Mouse (Mus musculus) hindbrain, embryonic 16.5 days (tissue): Measurements from ENCODE around the gene Rars. TPM values are rescaled to one million over a fixed set of nuclear protein-coding genes. Genes with fewer than 3 reads are reported as not detected.
"Not testable (repeated sequence)": the region's sequence is repeated elsewhere in the genome, so short reads cannot be mapped to it uniquely, and the experiment has no call there.

Experiments used
- ATAC-seq: fragments of 200-750 bp; cut with Nextera tagmentation; 2 replicates; pipeline ENCODE4 v1.8.0; 2017; ENCODE audit warnings: moderate TSS enrichment, moderate library complexity
- H3K27ac ChIP-seq: fragments of 300-500 bp; sonication (generic); 2 replicates; pipeline ENCODE4 v1.5.1; 2014; ENCODE audit warnings: low read depth, mild to moderate bottlenecking, control low read depth, low read length, moderate library complexity
- H3K27me3 ChIP-seq: fragments of 300-500 bp; sonication (generic); replicated peaks from 2 replicates; pipeline ENCODE4 v1.6.1; 2014; ENCODE audit warnings: low read length; ENCODE audit not compliant: control insufficient read depth, insufficient read depth
- H3K36me3 ChIP-seq: fragments of 300-500 bp; sonication (generic); 2 replicates; pipeline ENCODE4 v1.6.1; 2014; ENCODE audit warnings: mild to moderate bottlenecking, low read length, moderate library complexity, mixed read lengths; ENCODE audit not compliant: control insufficient read depth, insufficient read depth
- H3K4me1 ChIP-seq: fragments of 300-500 bp; sonication (generic); 2 replicates; pipeline ENCODE4 v1.6.1; 2014; ENCODE audit warnings: low read depth, low read length; ENCODE audit not compliant: control insufficient read depth, insufficient read depth
- H3K4me2 ChIP-seq: fragments of 300-500 bp; sonication (generic); 2 replicates; pipeline ENCODE4 v1.6.1; 2014; ENCODE audit warnings: mild to moderate bottlenecking, low read length, control low read depth, moderate library complexity
- H3K4me3 ChIP-seq: fragments of 300-500 bp; sonication (generic); 2 replicates; pipeline ENCODE4 v1.5.1; 2014; ENCODE audit warnings: mild to moderate bottlenecking, low read length, control low read depth, moderate library complexity
- H3K9ac ChIP-seq: fragments of 300-500 bp; sonication (generic); 2 replicates; pipeline ENCODE4 v1.6.1; 2014; ENCODE audit warnings: low read depth, mild to moderate bottlenecking, control low read depth, low read length, moderate library complexity
- H3K9me3 ChIP-seq: fragments of 300-500 bp; sonication (generic); 2 replicates; pipeline ENCODE4 v1.6.1; 2014; ENCODE audit warnings: mild to moderate bottlenecking, low read length, moderate library complexity; ENCODE audit not compliant: control insufficient read depth
- WGBS: fragments of 180-500 bp; shearing (Covaris S2); extraction: QIAGEN DNeasy Blood & Tissue Kit; methylation state at CpG from one replicate; pipeline ENCODE4 v1.1.7; 2014; 5-methylcytosine and 5-hydroxymethylcytosine counted together
- polyA plus RNA-seq: library from polyadenylated mRNA; unstranded; fragments of >200 nt; fragmentation: Nextera tagmentation; extraction: Ambion mirVana; gene quantifications from 2 replicates; pipeline ENCODE4 v1.2.1, GENCODE M21; 2015

The Rars gene
- polyA plus RNA-seq, 1 experiment from 2014 or later: 70.3 TPM

GRCm38 (mm10) chr11:35863653-35864052 lies 29.3 kb upstream of the Rars start:
- H3K9ac ChIP-seq: no peak overlapping the region
- ATAC-seq: no peak
- no peaks in the 10 kb centered on the region for H3K27me3 ChIP-seq
- H3K4me2 ChIP-seq: no peak overlapping the region
- H3K4me1 ChIP-seq: peaks cover 24% of the 10 kb centered on the region
- 79% methylated on average over 5 of the region's 5 CpGs for WGBS
- no peaks in the 10 kb centered on the region for H3K9me3 ChIP-seq
- H3K4me3 ChIP-seq: no peak overlapping the region
- no peak overlapping the region for H3K27ac ChIP-seq
- 0 out of 2 replicates have a peak, but pooled peaks cover 5% of the 10 kb centered on the region for H3K36me3 ChIP-seq

GRCm38 (mm10) chr11:35857395-35858067 lies 23.2 kb upstream of the Rars start:
- no peaks in the 10 kb centered on the region for H3K27me3 ChIP-seq
- no peaks in the 10 kb centered on the region for H3K9me3 ChIP-seq
- peaks cover 6% of the 10 kb centered on the region for H3K36me3 ChIP-seq
- peak overlapping the region; percentile 84 for H3K27ac ChIP-seq
- no peak overlapping the region for H3K9ac ChIP-seq
- peaks cover 21% of the 10 kb centered on the region for H3K4me1 ChIP-seq
- no peak overlapping the region for H3K4me3 ChIP-seq
- 57% methylated on average over 12 of the region's 12 CpGs for WGBS
- ATAC-seq: no peak
- H3K4me2 ChIP-seq: no peak overlapping the region

GRCm38 (mm10) chr11:35856359-35857040 lies 22.2 kb upstream of the Rars start:
- H3K9me3 ChIP-seq: no peaks in the 10 kb centered on the region
- WGBS: 13% methylated on average over 11 of the region's 11 CpGs
- no peaks in the 10 kb centered on the region for H3K27me3 ChIP-seq
- H3K4me3 ChIP-seq: no peak overlapping the region
- H3K9ac ChIP-seq: peak overlapping the region; percentile 52; the same call in 1 of the 2 replicates
- peak; percentile 93 for ATAC-seq
- peaks cover 13% of the 10 kb centered on the region for H3K36me3 ChIP-seq
- H3K4me1 ChIP-seq: peaks cover 21% of the 10 kb centered on the region
- peak overlapping the region; percentile 84 for H3K27ac ChIP-seq
- peak overlapping the region; percentile 6; the same call in 1 of the 2 replicates for H3K4me2 ChIP-seq

GRCm38 (mm10) chr11:35855567-35855966 lies 21.3 kb upstream of the Rars start:
- Histone ChIP-seq H3K4me3 (no peak overlapping the region), H3K27ac (peak overlapping the region; percentile 84; the same call in 1 of the 2 replicates), H3K4me2 (no peak overlapping the region), H3K4me1 (peaks cover 21% of the 10 kb centered on the region), H3K27me3 (no peaks in the 10 kb centered on the region), H3K9ac (no peak overlapping the region), H3K36me3 (peaks cover 16% of the 10 kb centered on the region), H3K9me3 (no peaks in the 10 kb centered on the region)
- no peak for ATAC-seq
- WGBS: 45% methylated on average over 7 of the region's 9 CpGs

- WGBS: 44% methylated on average over 5 of the region's 5 CpGs
- no peak for ATAC-seq
- H3K27ac ChIP-seq: peak overlapping the region; percentile 1; the same call in 1 of the 2 replicates
Observed at GRCm38 (mm10) chr11:35854941-35855340, 20.6 kb upstream of the Rars start.

GRCm38 (mm10) chr11:35853651-35854050 lies 19.3 kb upstream of the Rars start:
- Histone ChIP-seq H3K27ac (no peak overlapping the region), H3K4me3 (no peak overlapping the region), H3K4me1 (peaks cover 21% of the 10 kb centered on the region), H3K4me2 (no peak overlapping the region), H3K36me3 (peaks cover 12% of the 10 kb centered on the region), H3K27me3 (no peaks in the 10 kb centered on the region), H3K9ac (no peak overlapping the region), H3K9me3 (no peaks in the 10 kb centered on the region)
- 97% methylated on average over 4 of the region's 4 CpGs for WGBS
- ATAC-seq: no peak

More at GRCm38 (mm10) chr11:35854941-35855340, 20.6 kb upstream of the Rars start:
- Histone ChIP-seq H3K9ac (no peak overlapping the region), H3K27me3 (no peaks in the 10 kb centered on the region), H3K9me3 (no peaks in the 10 kb centered on the region), H3K4me1 (peaks cover 21% of the 10 kb centered on the region), H3K4me3 (no peak overlapping the region), H3K36me3 (peaks cover 14% of the 10 kb centered on the region), H3K4me2 (no peak overlapping the region)

- H3K4me1 ChIP-seq: peaks cover 21% of the 10 kb centered on the region
- H3K9me3 ChIP-seq: no peaks in the 10 kb centered on the region
- no peaks in the 10 kb centered on the region for H3K27me3 ChIP-seq
- H3K36me3 ChIP-seq: peaks cover 12% of the 10 kb centered on the region
- 55% methylated on average over 4 of the region's 4 CpGs for WGBS
- no peak overlapping the region for H3K4me2 ChIP-seq
- no peak overlapping the region for H3K4me3 ChIP-seq
- no peak overlapping the region for H3K9ac ChIP-seq
- H3K27ac ChIP-seq: no peak overlapping the region
- ATAC-seq: no peak
Observed at GRCm38 (mm10) chr11:35852731-35853130, 18.4 kb upstream of the Rars start.

GRCm38 (mm10) chr11:35844299-35844698 lies 10.0 kb upstream of the Rars start:
- Histone ChIP-seq H3K27me3 (no peaks in the 10 kb centered on the region), H3K9me3 (no peaks in the 10 kb centered on the region), H3K9ac (no peak overlapping the region), H3K36me3 (peaks cover 8% of the 10 kb centered on the region; the same call in 1 of the 2 replicates), H3K4me1 (no peaks in the 10 kb centered on the region), H3K27ac (no peak overlapping the region), H3K4me2 (no peak overlapping the region), H3K4me3 (no peak overlapping the region)
- WGBS: 89% methylated on average over 9 of the region's 9 CpGs
- no peak for ATAC-seq

GRCm38 (mm10) chr11:35842560-35842959 lies 8.3 kb upstream of the Rars start:
- not testable (repeated sequence) for ATAC-seq, H3K4me1 ChIP-seq, H3K27ac ChIP-seq, H3K36me3 ChIP-seq, H3K4me2 ChIP-seq, H3K27me3 ChIP-seq, H3K9ac ChIP-seq, H3K4me3 ChIP-seq, H3K9me3 ChIP-seq
- 83% methylated on average over 4 of the region's 4 CpGs for WGBS
